Mouse (Mus musculus) embryonic facial prominence, embryonic 12.5 days (tissue): Measurements from ENCODE around the gene Cacna1a. TPM values are rescaled to one million over a fixed set of nuclear protein-coding genes. Genes with fewer than 3 reads are reported as not detected.
A peak's percentile ranks its signal among the peaks of the same experiment; 100 is the strongest.

Source experiments
- ATAC-seq: fragments of 200-750 bp; cut with Nextera tagmentation; 2 replicates; pipeline ENCODE4 v1.8.0; 2017; ENCODE audit not compliant: insufficient number of reproducible peaks, insufficient read depth, low FRiP score, low TSS enrichment
- H3K27ac ChIP-seq: fragments of 300-500 bp; sonication (generic); 2 replicates; pipeline ENCODE4 v1.5.1; 2016; ENCODE audit warnings: mild to moderate bottlenecking
- H3K27me3 ChIP-seq: fragments of 300-500 bp; sonication (generic); 2 replicates; pipeline ENCODE4 v1.6.1; 2016; ENCODE audit warnings: mild to moderate bottlenecking, moderate library complexity
- H3K36me3 ChIP-seq: fragments of 300-500 bp; sonication (generic); 2 replicates; pipeline ENCODE4 v1.6.1; 2016; ENCODE audit warnings: mild to moderate bottlenecking
- H3K4me1 ChIP-seq: fragments of 300-500 bp; sonication (generic); 2 replicates; pipeline ENCODE4 v1.6.1; 2016
- H3K4me2 ChIP-seq: fragments of 300-500 bp; sonication (generic); replicated peaks from 2 replicates; pipeline ENCODE4 v1.6.1; 2016; ENCODE audit warnings: mild to moderate bottlenecking, moderate library complexity
- H3K4me3 ChIP-seq: fragments of 300-500 bp; sonication (generic); 2 replicates; pipeline ENCODE4 v1.5.1; 2016; ENCODE audit warnings: mild to moderate bottlenecking
- H3K9ac ChIP-seq: fragments of 300-500 bp; sonication (generic); 2 replicates; pipeline ENCODE4 v1.6.1; 2016; ENCODE audit warnings: mild to moderate bottlenecking, moderate library complexity
- H3K9me3 ChIP-seq: fragments of 300-500 bp; sonication (generic); 2 replicates; pipeline ENCODE4 v1.6.1; 2016; ENCODE audit warnings: mild to moderate bottlenecking, moderate library complexity
- WGBS: fragments of 180-500 bp; shearing (Covaris S2); methylation state at CpG from one replicate; pipeline ENCODE4 v1.1.7; 2016; 5-methylcytosine and 5-hydroxymethylcytosine counted together
- polyA plus RNA-seq: library from polyadenylated mRNA; unstranded; fragments of >200 nt; fragmentation: Nextera tagmentation; extraction: Ambion mirVana; gene quantifications from 2 replicates; pipeline ENCODE4 v1.2.1, GENCODE M21; 2016

The Cacna1a gene
- polyA plus RNA-seq = 9.4 and 11.0 TPM in 2 replicates

DNA sequence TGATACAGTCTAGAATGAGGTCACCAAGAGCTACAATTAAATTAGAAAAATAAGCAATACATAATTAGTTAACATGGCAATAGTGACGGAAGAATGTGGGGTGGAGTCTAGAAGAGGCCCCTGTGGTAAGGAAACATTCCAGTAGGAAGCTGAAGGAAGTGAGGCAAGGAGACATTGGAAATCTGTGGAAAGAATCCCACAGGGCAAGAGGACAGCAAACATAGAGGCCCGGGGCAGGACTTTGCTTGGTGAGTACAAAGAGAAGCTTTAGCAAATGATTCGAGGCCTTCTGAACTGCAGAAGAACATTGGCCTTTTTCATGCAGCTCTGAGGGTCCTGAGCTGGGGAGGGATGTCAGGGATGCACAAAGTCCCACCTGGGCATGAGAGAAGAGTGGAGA is at the start of gene Cacna1a:
Gene Cacna1a (plus strand): TSS at position 166 of the 400 bp plus-strand sequence.
- H3K9me3 ChIP-seq = no peaks in the 10 kb centered on the region
- H3K27me3 ChIP-seq = no peaks in the 10 kb centered on the region
- 69% methylated on average over 3 of the region's 3 CpGs for WGBS
- no peaks in the 10 kb centered on the region for H3K36me3 ChIP-seq
- no peak within 1 kb of the TSS for H3K9ac ChIP-seq
- no peak for ATAC-seq
- peaks cover 3% of the 10 kb centered on the region; the same call in 1 of the 2 replicates for H3K4me1 ChIP-seq
- no peak within 1 kb of the TSS for H3K4me3 ChIP-seq
- no peak within 1 kb of the TSS for H3K27ac ChIP-seq
- no peak within 1 kb of the TSS for H3K4me2 ChIP-seq

GRCm38 (mm10) chr8:84338493-84338892 is 49.7 kb upstream of the Cacna1a start:
- Histone ChIP-seq H3K9ac (no peak overlapping the region), H3K27ac (no peak overlapping the region), H3K4me2 (peak overlapping the region; percentile 12; the same call in 1 of the 2 replicates), H3K36me3 (no peaks in the 10 kb centered on the region), H3K9me3 (no peaks in the 10 kb centered on the region), H3K4me1 (no peaks in the 10 kb centered on the region; the same call in 1 of the 2 replicates), H3K27me3 (peaks cover 30% of the 10 kb centered on the region), H3K4me3 (no peak overlapping the region)
- WGBS = 13% methylated on average over 17 of the region's 17 CpGs
- no peak for ATAC-seq

- H3K27ac ChIP-seq = no peak overlapping the region
- H3K4me2 ChIP-seq = no peak overlapping the region
- H3K36me3 ChIP-seq = no peaks in the 10 kb centered on the region
- no peak for ATAC-seq
- peaks cover 30% of the 10 kb centered on the region for H3K27me3 ChIP-seq
- no peak overlapping the region for H3K9ac ChIP-seq
- H3K4me1 ChIP-seq = no peaks in the 10 kb centered on the region; the same call in 1 of the 2 replicates
- no peaks in the 10 kb centered on the region for H3K9me3 ChIP-seq
- no peak overlapping the region for H3K4me3 ChIP-seq
- WGBS = 6% methylated on average over 7 of the region's 7 CpGs
Measured at GRCm38 (mm10) chr8:84339320-84339719, 48.9 kb upstream of the Cacna1a start.

DNA sequence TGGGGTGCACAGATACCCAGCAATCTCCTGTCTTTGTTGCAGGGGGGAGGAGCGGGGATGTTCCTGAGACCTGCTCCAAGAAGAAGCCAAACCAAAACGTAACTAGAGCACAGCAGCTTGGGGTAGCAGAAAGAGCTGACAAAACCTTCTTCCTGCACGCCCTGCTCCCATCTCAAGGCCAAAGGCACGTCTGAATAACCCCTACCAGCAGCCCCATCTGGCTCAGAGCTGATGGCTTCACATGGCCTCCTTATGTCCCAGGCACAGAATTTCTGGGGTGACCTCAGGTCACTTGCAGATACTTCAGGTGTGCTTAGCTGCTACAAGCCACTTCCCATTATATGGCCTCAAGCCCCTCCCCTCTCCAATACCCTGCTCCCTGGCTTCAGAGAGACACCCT is 48.4 kb upstream of the Cacna1a start:
- no peak overlapping the region for H3K9ac ChIP-seq
- H3K4me1 ChIP-seq = no peaks in the 10 kb centered on the region; the same call in 1 of the 2 replicates
- no peak for ATAC-seq
- no peak overlapping the region for H3K27ac ChIP-seq
- H3K36me3 ChIP-seq = no peaks in the 10 kb centered on the region
- no peaks in the 10 kb centered on the region for H3K9me3 ChIP-seq
- no peak overlapping the region for H3K4me2 ChIP-seq
- 51% methylated on average over 4 of the region's 4 CpGs for WGBS
- peaks cover 30% of the 10 kb centered on the region for H3K27me3 ChIP-seq
- no peak overlapping the region for H3K4me3 ChIP-seq

DNA sequence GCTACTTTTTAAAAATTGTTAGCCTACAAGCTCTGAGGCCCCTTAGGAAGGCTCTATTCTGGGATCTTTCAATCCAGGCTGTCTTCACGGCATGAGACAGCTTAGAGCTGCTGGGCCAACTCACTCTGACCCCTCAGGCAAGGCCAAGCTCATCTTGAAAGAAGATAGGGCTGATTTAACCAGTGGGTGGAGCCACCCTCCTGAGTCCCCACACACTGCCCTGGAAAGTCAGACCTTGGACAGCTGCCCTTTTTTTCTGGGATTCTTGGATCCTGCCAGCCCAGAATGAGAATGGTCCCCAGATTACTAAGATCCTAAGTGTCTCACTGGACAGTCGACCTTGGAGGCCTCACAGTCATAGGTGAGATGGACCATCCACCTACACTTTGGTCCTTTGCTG is 47.6 kb upstream of the Cacna1a start:
- Histone ChIP-seq H3K4me3 (no peak overlapping the region), H3K4me1 (no peaks in the 10 kb centered on the region; the same call in 1 of the 2 replicates), H3K36me3 (no peaks in the 10 kb centered on the region), H3K27me3 (peaks cover 30% of the 10 kb centered on the region), H3K9me3 (no peaks in the 10 kb centered on the region), H3K9ac (no peak overlapping the region), H3K27ac (no peak overlapping the region), H3K4me2 (no peak overlapping the region)
- no peak for ATAC-seq
- 9% methylated on average over 2 of the region's 2 CpGs for WGBS

DNA sequence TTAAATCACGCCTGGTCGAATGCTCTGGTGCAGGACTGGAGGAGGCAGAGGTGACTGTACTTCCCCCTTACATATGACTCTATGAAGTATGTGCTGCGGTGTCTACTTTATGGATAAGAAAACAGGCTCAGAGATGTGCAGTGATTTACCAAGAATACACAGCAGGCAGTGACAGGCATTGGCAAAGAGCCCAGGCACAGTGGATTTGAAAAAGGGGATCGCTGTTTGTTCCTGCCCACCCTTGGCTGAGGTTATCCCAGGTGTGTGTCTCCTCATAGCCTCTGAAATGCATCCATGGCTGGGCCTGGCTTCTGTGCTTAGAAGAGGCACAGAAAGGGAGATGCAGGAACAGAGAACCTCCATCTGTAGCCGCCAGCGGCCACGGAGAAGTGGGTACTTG is 42.7 kb upstream of the Cacna1a start:
- Histone ChIP-seq H3K27ac (no peak overlapping the region), H3K9ac (no peak overlapping the region), H3K9me3 (no peaks in the 10 kb centered on the region), H3K27me3 (0 out of 2 replicates have a peak, but pooled peaks cover 4% of the 10 kb centered on the region), H3K4me2 (no peak overlapping the region), H3K4me1 (no peaks in the 10 kb centered on the region), H3K4me3 (no peak overlapping the region), H3K36me3 (no peaks in the 10 kb centered on the region)
- 75% methylated on average over 7 of the region's 7 CpGs for WGBS
- ATAC-seq = no peak

DNA sequence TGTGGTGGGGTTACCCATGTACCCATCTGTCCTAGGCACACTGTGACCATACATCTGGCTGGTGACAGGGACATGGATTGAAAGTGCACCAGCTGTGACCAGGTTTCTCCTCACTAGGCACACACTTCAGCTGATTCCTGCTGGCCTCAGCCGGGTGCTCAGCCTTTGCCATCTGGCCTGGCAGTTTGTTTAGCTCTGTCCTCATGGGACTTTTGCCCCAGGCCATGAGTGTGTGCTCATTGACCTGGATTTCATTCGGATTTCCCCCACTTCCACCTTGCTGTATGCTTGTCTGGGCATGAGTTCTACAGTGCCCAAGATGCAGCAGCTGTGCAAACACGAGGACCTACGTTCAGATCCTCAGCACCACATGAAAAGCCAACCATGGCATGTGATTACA is 41.8 kb upstream of the Cacna1a start:
- Histone ChIP-seq H3K4me1 (no peaks in the 10 kb centered on the region), H3K36me3 (no peaks in the 10 kb centered on the region), H3K4me2 (no peak overlapping the region), H3K9ac (no peak overlapping the region), H3K27me3 (0 out of 2 replicates have a peak, but pooled peaks cover 7% of the 10 kb centered on the region), H3K9me3 (no peaks in the 10 kb centered on the region), H3K4me3 (no peak overlapping the region), H3K27ac (no peak overlapping the region)
- WGBS = 52% methylated on average over 4 of the region's 4 CpGs
- ATAC-seq = no peak

DNA sequence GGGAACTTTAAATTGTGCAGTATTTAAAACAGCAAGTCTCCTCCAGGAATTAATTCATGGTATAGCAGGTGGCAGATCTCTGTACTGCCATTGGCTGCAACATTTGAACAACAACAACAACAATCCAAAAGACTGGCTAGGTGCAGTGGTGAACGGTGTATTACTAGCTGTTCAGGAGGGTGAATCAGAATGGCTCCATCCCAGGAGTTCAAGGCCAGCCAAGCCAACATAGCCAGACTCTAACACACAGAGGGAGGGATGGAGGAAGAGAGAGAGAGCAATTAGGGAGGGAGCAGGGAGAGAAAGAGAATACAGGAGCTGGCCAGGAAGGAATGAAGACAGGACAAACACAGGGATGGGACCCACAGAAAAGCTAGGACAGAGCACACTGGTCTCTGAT is 38.7 kb upstream of the Cacna1a start:
- 71% methylated on average over 1 of the region's 1 CpGs for WGBS
- ATAC-seq = no peak
- Histone ChIP-seq H3K9me3 (no peaks in the 10 kb centered on the region), H3K4me2 (no peak overlapping the region), H3K9ac (no peak overlapping the region), H3K4me3 (no peak overlapping the region), H3K27ac (no peak overlapping the region), H3K27me3 (0 out of 2 replicates have a peak, but pooled peaks cover 7% of the 10 kb centered on the region), H3K4me1 (no peaks in the 10 kb centered on the region), H3K36me3 (no peaks in the 10 kb centered on the region)

GRCm38 (mm10) chr8:84350960-84351359 is 37.3 kb upstream of the Cacna1a start:
- WGBS = 65% methylated on average over 4 of the region's 4 CpGs
- H3K9me3 ChIP-seq = no peaks in the 10 kb centered on the region
- no peak overlapping the region for H3K9ac ChIP-seq
- no peaks in the 10 kb centered on the region for H3K36me3 ChIP-seq
- H3K4me3 ChIP-seq = no peak overlapping the region
- no peak overlapping the region for H3K4me2 ChIP-seq
- no peak overlapping the region for H3K27ac ChIP-seq
- ATAC-seq = no peak
- no peaks in the 10 kb centered on the region for H3K4me1 ChIP-seq
- 0 out of 2 replicates have a peak, but pooled peaks cover 7% of the 10 kb centered on the region for H3K27me3 ChIP-seq

GRCm38 (mm10) chr8:84356482-84356881 is 31.8 kb upstream of the Cacna1a start:
- H3K9ac ChIP-seq = no peak overlapping the region
- ATAC-seq = no peak
- 63% methylated on average over 11 of the region's 11 CpGs for WGBS

DNA sequence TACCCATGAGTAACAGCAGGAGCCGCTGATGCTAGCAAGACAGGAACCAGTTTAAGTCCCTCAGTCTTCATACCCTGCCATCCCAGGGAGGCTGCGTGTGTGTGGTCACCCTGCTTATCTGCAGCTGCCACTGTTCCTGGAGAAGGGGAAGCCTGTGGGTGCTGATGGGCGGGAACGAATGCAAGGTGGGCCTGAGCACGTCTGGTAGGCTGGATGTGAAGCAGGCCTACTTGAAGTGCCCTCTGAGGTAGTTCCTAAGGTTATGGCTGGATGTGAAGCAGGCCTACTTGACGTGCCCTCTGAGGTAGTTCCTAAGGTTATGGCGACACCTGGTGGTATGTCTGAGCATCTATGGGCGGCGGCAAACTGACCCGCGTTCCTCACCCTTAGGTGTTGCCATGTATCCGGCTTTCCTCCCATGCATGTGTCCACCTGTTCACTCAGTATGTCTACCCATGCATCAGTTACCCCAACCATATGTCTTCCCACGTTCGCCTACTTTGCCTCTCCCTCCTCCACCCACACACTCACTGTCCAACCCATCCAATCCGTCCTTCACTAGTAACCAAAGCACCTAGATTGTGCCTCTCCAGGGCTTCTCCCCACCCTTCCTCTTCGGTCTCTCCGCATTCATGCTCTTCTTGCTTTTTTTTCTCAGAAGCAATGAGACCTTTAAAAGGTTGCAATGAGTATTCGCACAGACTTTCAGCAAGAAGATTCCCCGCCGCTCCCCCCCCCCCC is 30.4 kb upstream of the Cacna1a start:
- Histone ChIP-seq H3K9ac (no peak overlapping the region), H3K4me3 (no peak overlapping the region), H3K9me3 (no peaks in the 10 kb centered on the region), H3K27me3 (peaks cover 17% of the 10 kb centered on the region), H3K36me3 (no peaks in the 10 kb centered on the region), H3K4me1 (no peaks in the 10 kb centered on the region), H3K4me2 (no peak overlapping the region), H3K27ac (no peak overlapping the region)
- peak; percentile 67 for ATAC-seq
- WGBS = 27% methylated on average over 20 of the region's 20 CpGs

More at GRCm38 (mm10) chr8:84356482-84356881, 31.8 kb upstream of the Cacna1a start:
- Histone ChIP-seq H3K27ac (no peak overlapping the region), H3K4me1 (no peaks in the 10 kb centered on the region), H3K4me2 (no peak overlapping the region), H3K9me3 (no peaks in the 10 kb centered on the region), H3K4me3 (no peak overlapping the region), H3K36me3 (no peaks in the 10 kb centered on the region), H3K27me3 (peaks cover 9% of the 10 kb centered on the region; the same call in 1 of the 2 replicates)

GRCm38 (mm10) chr8:84363428-84364134 is 24.7 kb upstream of the Cacna1a start:
- Histone ChIP-seq H3K4me3 (no peak overlapping the region), H3K36me3 (no peaks in the 10 kb centered on the region), H3K27me3 (peaks cover 23% of the 10 kb centered on the region), H3K27ac (no peak overlapping the region), H3K4me2 (no peak overlapping the region), H3K9ac (no peak overlapping the region), H3K4me1 (no peaks in the 10 kb centered on the region), H3K9me3 (no peaks in the 10 kb centered on the region)
- no peak for ATAC-seq
- 16% methylated on average over 23 of the region's 23 CpGs for WGBS
